Mouse (Mus musculus): Measurements from ENCODE around the gene Drc7.
"Not testable (repeated sequence)": the region's sequence is repeated elsewhere in the genome, so short reads cannot be mapped to it uniquely, and the experiment has no call there.

The Drc7 gene
- long read RNA-seq, experiment 1, result 0 reads
- long read RNA-seq, experiment 2, result 0 reads

GRCm38 (mm10) chr8:95054927-95055510 lies at the start of gene Drc7:
TSS of gene Drc7 (plus strand) at chr8:95055103.
- intact Hi-C loops (cut with DNase I), result no loop called here

GRCm38 (mm10) chr8:95012442-95012919 lies 42.4 kb upstream of the Drc7 start:
- intact Hi-C loops (cut with DNase I), result no loop called here

- intact Hi-C loops (cut with DNase I), result no loop called here
Measured at GRCm38 (mm10) chr8:95015866-95016265, 39.0 kb upstream of the Drc7 start.

GRCm38 (mm10) chr8:95016684-95017083 lies 38.2 kb upstream of the Drc7 start:
- intact Hi-C loops (cut with DNase I), result no loop called here

GRCm38 (mm10) chr8:95017451-95017850 lies 37.5 kb upstream of the Drc7 start, which contains the start of gene Adgrg3:
TSS of gene Adgrg3 (plus strand) at chr8:95017692.
- intact Hi-C loops (cut with DNase I), result no loop called here

GRCm38 (mm10) chr8:95017969-95018635 lies 36.8 kb upstream of the Drc7 start:
- intact Hi-C loops (cut with DNase I), result no loop called here

- intact Hi-C loops (cut with DNase I), result no loop called here
Measured at GRCm38 (mm10) chr8:95020293-95020777, 34.6 kb upstream of the Drc7 start.

- intact Hi-C loops (cut with DNase I), result no loop called here
Measured at GRCm38 (mm10) chr8:95020821-95021220, 34.1 kb upstream of the Drc7 start.

- intact Hi-C loops (cut with DNase I), result no loop called here
Measured at GRCm38 (mm10) chr8:95023201-95023600, 31.7 kb upstream of the Drc7 start.

- intact Hi-C loops (cut with DNase I), result no loop called here
Measured at GRCm38 (mm10) chr8:95024387-95024786, 30.5 kb upstream of the Drc7 start.

- intact Hi-C loops (cut with DNase I), result no loop called here
Measured at GRCm38 (mm10) chr8:95025421-95025820, 29.5 kb upstream of the Drc7 start.

GRCm38 (mm10) chr8:95028391-95028790 lies 26.5 kb upstream of the Drc7 start:
- intact Hi-C loops (cut with DNase I), result not testable (repeated sequence)

GRCm38 (mm10) chr8:95037106-95037925 lies 17.6 kb upstream of the Drc7 start:
- intact Hi-C loops (cut with DNase I), result no loop called here

GRCm38 (mm10) chr8:95041883-95042784 lies 12.8 kb upstream of the Drc7 start:
- intact Hi-C loops (cut with DNase I), result no loop called here

- intact Hi-C loops (cut with DNase I), result no loop called here
Measured at GRCm38 (mm10) chr8:95044811-95045210, 10.1 kb upstream of the Drc7 start.

GRCm38 (mm10) chr8:95046982-95047381 lies 7.9 kb upstream of the Drc7 start:
- intact Hi-C loops (cut with DNase I), result no loop called here

GRCm38 (mm10) chr8:95047884-95048680 lies 6.8 kb upstream of the Drc7 start:
- intact Hi-C loops (cut with DNase I), result no loop called here

GRCm38 (mm10) chr8:95049636-95050035 lies 5.3 kb upstream of the Drc7 start:
- intact Hi-C loops (cut with DNase I), result no loop called here

GRCm38 (mm10) chr8:95054438-95054837 lies 465 bp upstream of the Drc7 start:
- intact Hi-C loops (cut with DNase I), result no loop called here

GRCm38 (mm10) chr8:95056414-95056813 lies 1.5 kb downstream of the Drc7 start:
- intact Hi-C loops (cut with DNase I), result no loop called here
